Mouse (Mus musculus): ENCODE data around the gene Ccdc61.

Ccdc61 gene

DNA sequence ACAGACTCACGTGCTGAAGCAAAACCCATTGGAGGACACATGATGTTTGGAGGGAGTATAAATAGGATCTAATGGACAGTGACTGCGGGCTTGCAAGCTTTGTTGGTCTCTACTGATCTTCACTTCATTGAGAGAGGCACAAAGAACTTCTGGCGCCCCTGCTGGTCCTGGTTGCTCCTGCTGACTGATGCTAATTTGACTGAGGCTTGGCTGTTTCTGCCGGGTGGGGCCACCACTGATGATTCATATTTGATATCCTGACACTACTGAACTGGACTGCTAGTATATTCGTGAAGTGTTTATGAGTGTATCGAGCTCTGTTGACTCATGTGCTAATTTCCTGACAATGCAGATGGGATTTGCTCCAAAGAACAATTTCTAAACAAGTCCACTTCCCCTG, 47.4 kb downstream of the Ccdc61 start:
- DNase-seq (ENCODE audit: low read depth in 1 of 2, low spot score in 2 of 2), result no peak

- no peak for DNase-seq (ENCODE audit: low read depth in 1 of 2, low spot score in 2 of 2)
Measured at GRCm38 (mm10) chr7:18858310-18858916, 51.8 kb downstream of the Ccdc61 start.

- no peak for DNase-seq (ENCODE audit: low read depth in 1 of 2, low spot score in 2 of 2)
Measured at GRCm38 (mm10) chr7:18848395-18848794, 61.8 kb downstream of the Ccdc61 start.

DNA sequence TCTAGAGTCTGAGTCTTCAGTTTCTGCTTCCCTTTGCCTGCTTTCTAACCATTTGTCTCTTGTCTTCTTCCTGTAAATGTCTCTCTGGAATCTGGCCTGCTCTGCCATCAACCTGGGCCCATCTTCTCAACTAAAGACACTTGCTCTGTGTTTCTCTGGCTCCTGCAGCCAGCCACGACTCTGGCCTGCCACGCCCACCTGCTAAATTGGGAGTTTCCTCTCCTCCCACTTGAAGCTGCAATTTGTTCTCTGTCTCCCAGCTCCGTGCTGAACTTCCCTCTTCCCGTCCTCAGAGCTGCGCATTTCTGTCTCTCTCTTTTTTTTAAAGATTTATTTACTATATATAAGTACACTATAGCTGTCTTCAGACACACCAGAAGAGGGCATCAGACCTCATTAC, 65.4 kb downstream of the Ccdc61 start:
- no peak for DNase-seq (ENCODE audit: low read depth in 1 of 2, low spot score in 2 of 2)

DNA sequence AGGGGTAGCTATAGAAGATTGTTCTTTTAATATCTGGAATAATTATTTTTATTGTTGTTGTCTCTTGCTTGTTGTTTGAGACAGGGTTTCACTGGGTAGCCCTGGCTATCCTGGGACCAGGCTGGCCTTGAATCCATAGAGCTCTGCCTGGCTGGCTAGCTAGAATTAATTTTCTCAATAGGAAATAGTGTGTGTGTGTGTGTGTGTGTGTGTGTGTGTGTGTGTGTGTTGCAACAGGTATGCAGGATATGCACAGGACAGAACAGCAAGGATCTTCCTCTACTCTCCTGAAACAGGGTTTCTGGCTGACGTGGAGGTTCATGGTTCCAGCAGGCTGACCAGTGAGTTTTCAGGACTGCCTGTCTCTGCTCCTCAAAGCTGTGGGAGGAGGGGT, 69.0 kb downstream of the Ccdc61 start:
- DNase-seq (ENCODE audit: low read depth in 1 of 2, low spot score in 2 of 2), result no peak

Data from monocyte, adult 2 months (primary cell).